Mouse (Mus musculus) kidney, adult 2 months (tissue): Measurements from ENCODE around the gene Mfsd11.

Experiments used
- CTCF ChIP-seq: fragments of 200-500 bp; conservative IDR thresholded peaks from 2 replicates; pipeline ENCODE4 v1.5.1; 2011; ENCODE audit warnings: low read depth, mild to moderate bottlenecking, control low read depth, low read length, moderate library complexity, mixed read lengths; ENCODE audit not compliant: insufficient read depth, insufficient read length
- POLR2A ChIP-seq: fragments of 200-500 bp; IDR thresholded peaks from one replicate; pipeline ENCODE4 v1.6.1; 2011; ENCODE audit warnings: low read depth, low read length, control low read depth

- peak; percentile 92 for TF ChIP-seq CTCF
- TF ChIP-seq POLR2A, result no peak
Measured at GRCm38 (mm10) chr11:116885275-116886151, 33.3 kb downstream of the Mfsd11 start.
